Mouse (Mus musculus): ENCODE measurements at regions not wholly inside any gene's neighbourhood (a gene's known extent, or its start where the extent isn't known, plus 50 kb on each side); places are given as distances from the start of the nearest gene placed in this dataset.

DNA sequence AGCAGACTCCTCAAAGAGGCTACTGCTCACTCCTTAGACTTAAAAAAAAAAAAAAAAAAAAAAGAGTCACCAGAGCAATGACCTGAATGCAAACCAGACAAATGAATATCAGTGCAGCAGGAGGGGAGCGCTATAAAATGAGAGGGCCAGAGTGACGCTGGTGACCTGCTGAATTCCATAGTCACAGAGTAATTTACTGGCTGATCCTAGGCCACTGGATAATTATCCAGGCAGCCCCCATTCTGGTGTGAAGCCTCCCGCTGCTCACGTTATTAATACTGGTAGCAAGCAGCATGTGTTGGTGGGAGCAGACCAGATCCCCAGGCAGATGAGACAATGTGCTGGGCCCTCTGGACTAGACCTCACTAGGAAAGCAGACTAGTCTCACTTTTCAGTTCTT is 53.4 kb upstream of the Fam181b start:
- TF ChIP-seq CTCF (IDR thresholded peaks at IDR 0.05; ENCODE audit: borderline replicate concordance, insufficient read depth, low read depth, low read length) (no peak), POLR2A (IDR thresholded peaks at IDR 0.05; ENCODE audit: borderline replicate concordance, insufficient read depth, low read length) (no peak)
- Histone ChIP-seq H3K27ac (ENCODE audit: insufficient read depth, low read length) (no peak overlapping the region), H3K4me3 (replicated peaks; ENCODE audit: insufficient read depth, low read depth, low read length) (no peak overlapping the region), H3K27me3 (ENCODE audit: control insufficient read depth, insufficient read depth, low read length) (no peaks in the 10 kb centered on the region), H3K4me1 (ENCODE audit: control insufficient read depth, insufficient read depth, low read length) (no peaks in the 10 kb centered on the region)
- 44% methylated on average over 4 of the region's 4 CpGs for WGBS
- DNase-seq = no peak
